Mouse (Mus musculus) stomach, postnatal 0 days (tissue): ENCODE measurements at regions not wholly inside any gene's neighbourhood (a gene's known extent, or its start where the extent isn't known, plus 50 kb on each side); places are given as distances from the start of the nearest gene placed in this dataset.

Experiments used
- CTCF ChIP-seq: IDR thresholded peaks from 2 replicates; pipeline ENCODE4 v1.5.1; 2016; ENCODE audit warnings: antibody characterized with exemption, low read depth, mild to moderate bottlenecking, moderate library complexity
- EP300 ChIP-seq: optimal IDR thresholded peaks from 2 replicates; pipeline ENCODE3; 2016; ENCODE audit warnings: antibody characterized with exemption

DNA sequence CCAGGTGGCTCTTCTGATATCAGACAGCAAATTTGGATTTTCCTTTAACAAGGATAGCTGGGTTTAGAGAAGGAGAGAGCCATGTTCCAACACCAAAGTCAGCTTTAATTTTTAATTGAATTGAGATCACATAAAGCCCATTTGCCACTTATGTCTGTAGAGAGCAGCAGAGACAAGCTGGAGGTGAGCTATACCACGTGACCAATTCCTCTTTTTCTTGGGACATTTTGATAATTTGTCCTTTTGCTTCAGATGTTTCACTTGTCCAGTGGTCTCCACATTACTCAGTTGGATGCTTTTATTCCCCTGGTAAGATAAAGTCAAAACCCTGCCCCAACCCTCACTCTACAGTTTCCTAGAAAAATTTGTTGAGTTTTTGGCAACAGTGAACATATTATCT, 248.6 kb upstream of the Ndst4 start:
- no peak for TF ChIP-seq CTCF
- TF ChIP-seq EP300, result no peak
